Mouse (Mus musculus) limb, embryonic 10.5 days (tissue): Measurements from ENCODE around the gene Neurl2. TPM values are rescaled to one million over a fixed set of nuclear protein-coding genes. Genes with fewer than 3 reads are reported as not detected.

Experiments used
- DNase-seq: peaks from one replicate; pipeline ENCODE4 v3.0.0-alpha.2; 2017; ENCODE audit warnings: low spot score
- H3K27ac ChIP-seq: fragments of 300-500 bp; sonication (generic); 2 replicates; pipeline ENCODE4 v1.5.1; 2016; ENCODE audit warnings: mild to moderate bottlenecking
- H3K27me3 ChIP-seq: fragments of 300-500 bp; sonication (generic); 2 replicates; pipeline ENCODE4 v1.6.1; 2016; ENCODE audit warnings: low read depth, mild to moderate bottlenecking; ENCODE audit not compliant: poor library complexity, severe bottlenecking
- H3K36me3 ChIP-seq: fragments of 300-500 bp; sonication (generic); 2 replicates; pipeline ENCODE4 v1.6.1; 2016; ENCODE audit warnings: mild to moderate bottlenecking, moderate library complexity
- H3K4me1 ChIP-seq: fragments of 300-500 bp; sonication (generic); 2 replicates; pipeline ENCODE4 v1.6.1; 2016
- H3K4me3 ChIP-seq: fragments of 300-500 bp; sonication (generic); 2 replicates; pipeline ENCODE4 v1.5.1; 2016; ENCODE audit warnings: mild to moderate bottlenecking, moderate library complexity
- H3K9me3 ChIP-seq: fragments of 300-500 bp; sonication (generic); replicated peaks from 2 replicates; pipeline ENCODE4 v1.6.1; 2016; ENCODE audit warnings: mild to moderate bottlenecking
- WGBS: fragments of 180-500 bp; shearing (Covaris S2); methylation state at CpG from one replicate; pipeline ENCODE4 v1.1.7; 2016; 5-methylcytosine and 5-hydroxymethylcytosine counted together
- polyA plus RNA-seq: library from polyadenylated mRNA; unstranded; fragments of >200 nt; fragmentation: Nextera tagmentation; extraction: Ambion mirVana; gene quantifications from 2 replicates; pipeline ENCODE4 v1.2.1, GENCODE M21; 2016

Neurl2 gene
- polyA plus RNA-seq, 1 experiment from 2014 or later: 6.9 TPM

- peak within 1 kb of the TSS; percentile 73 for H3K4me3 ChIP-seq
- under 1% methylated on average over 85 of the region's 89 CpGs for WGBS
- H3K9me3 ChIP-seq: no peaks in the 10 kb centered on the region
- peak within 1 kb of the TSS; percentile 83 for H3K27ac ChIP-seq
- peaks cover 20% of the 10 kb centered on the region for H3K4me1 ChIP-seq
- peaks cover 20% of the 10 kb centered on the region for H3K36me3 ChIP-seq
- peak; percentile 92 for DNase-seq
- no peaks in the 10 kb centered on the region for H3K27me3 ChIP-seq
These were observed 47.5 kb downstream of the Neurl2 start, which contains the start of gene Snx21 for GRCm38 (mm10) chr2:164785481-164786387. Gene Snx21 (plus strand): TSS chr2:164785823.

- DNase-seq: no peak
- WGBS: 17% methylated on average over 7 of the region's 7 CpGs
- Histone ChIP-seq H3K9me3 (no peaks in the 10 kb centered on the region), H3K27me3 (no peaks in the 10 kb centered on the region), H3K27ac (peak overlapping the region; percentile 83), H3K4me3 (peak overlapping the region; percentile 73), H3K4me1 (peaks cover 20% of the 10 kb centered on the region), H3K36me3 (peaks cover 12% of the 10 kb centered on the region)
These were observed 48.3 kb downstream of the Neurl2 start for GRCm38 (mm10) chr2:164784869-164785420.

- no peaks in the 10 kb centered on the region for H3K9me3 ChIP-seq
- DNase-seq: no peak
- H3K4me1 ChIP-seq: peaks cover 20% of the 10 kb centered on the region
- H3K27ac ChIP-seq: no peak overlapping the region
- H3K4me3 ChIP-seq: no peak overlapping the region
- 73% methylated on average over 7 of the region's 7 CpGs for WGBS
- no peaks in the 10 kb centered on the region for H3K27me3 ChIP-seq
- 0 out of 2 replicates have a peak, but pooled peaks cover 6% of the 10 kb centered on the region for H3K36me3 ChIP-seq
These were observed 49.2 kb downstream of the Neurl2 start for GRCm38 (mm10) chr2:164783926-164784581.

GRCm38 (mm10) chr2:164781876-164782275 lies 51.4 kb downstream of the Neurl2 start:
- Histone ChIP-seq H3K27me3 (peaks cover 6% of the 10 kb centered on the region; the same call in 1 of the 2 replicates), H3K27ac (no peak overlapping the region), H3K9me3 (no peaks in the 10 kb centered on the region), H3K36me3 (no peaks in the 10 kb centered on the region), H3K4me3 (no peak overlapping the region), H3K4me1 (peaks cover 18% of the 10 kb centered on the region)
- 69% methylated on average over 4 of the region's 4 CpGs for WGBS
- DNase-seq: no peak

Other genes with a start within 250 kb of the Neurl2 start
- gene Wfdc6a, start 248.0 kb downstream of the Neurl2 start, polyA plus RNA-seq: not detected in 2 replicates
- not detected in 2 replicates for gene Eppin, start 239.9 kb downstream of the Neurl2 start, polyA plus RNA-seq
- gene Wfdc6b, start 219.9 kb downstream of the Neurl2 start, polyA plus RNA-seq: not detected in 2 replicates
- not detected in 2 replicates for gene Wfdc8, start 219.8 kb downstream of the Neurl2 start, polyA plus RNA-seq
- gene Wfdc16, start 194.7 kb downstream of the Neurl2 start, polyA plus RNA-seq: not detected in 2 replicates
- not detected in 2 replicates for gene Wfdc10, start 177.4 kb downstream of the Neurl2 start, polyA plus RNA-seq
- not detected in 2 replicates for gene Wfdc9, start 176.9 kb downstream of the Neurl2 start, polyA plus RNA-seq
- not detected in 2 replicates for gene Wfdc11, start 159.4 kb downstream of the Neurl2 start, polyA plus RNA-seq
- not detected in 2 replicates for gene Wfdc13, start 148.3 kb downstream of the Neurl2 start, polyA plus RNA-seq
- not detected in 2 replicates for gene Spint4, start 135.0 kb downstream of the Neurl2 start, polyA plus RNA-seq
- gene Spint5, start 118.2 kb downstream of the Neurl2 start, polyA plus RNA-seq: not detected in 2 replicates
- gene Wfdc3, start 87.5 kb downstream of the Neurl2 start, polyA plus RNA-seq: 0.95 and 0.98 TPM in 2 replicates
- gene Dnttip1, start 87.5 kb downstream of the Neurl2 start, polyA plus RNA-seq: 93.1 and 93.2 TPM in 2 replicates
- gene Ube2c, start 63.6 kb downstream of the Neurl2 start, polyA plus RNA-seq: 607 and 617 TPM in 2 replicates
- gene Tnnc2, start 53.5 kb downstream of the Neurl2 start, polyA plus RNA-seq: 0.79 and 1.3 TPM in 2 replicates
- 9.0 and 12.2 TPM in 2 replicates for gene Snx21, start 47.6 kb downstream of the Neurl2 start, polyA plus RNA-seq
- 14.7 and 18.4 TPM in 2 replicates for gene Acot8, start 28.6 kb downstream of the Neurl2 start, polyA plus RNA-seq
- 9.1 and 9.9 TPM in 2 replicates for gene Zswim3, start 28.4 kb downstream of the Neurl2 start, polyA plus RNA-seq
- 24.3 and 24.6 TPM in 2 replicates for gene Zswim1, start 10.8 kb downstream of the Neurl2 start, polyA plus RNA-seq
- gene Spata25, start 4.9 kb downstream of the Neurl2 start, polyA plus RNA-seq: 0.36 TPM in 1 of 2 replicates, not detected in the other
- gene Ctsa, start 583 bp downstream of the Neurl2 start, polyA plus RNA-seq: 93.0 and 105 TPM in 2 replicates
- 20.2 and 24.9 TPM in 2 replicates for gene Pltp, start 24.3 kb upstream of the Neurl2 start, polyA plus RNA-seq
- 73.7 and 86.7 TPM in 2 replicates for gene Pcif1, start 45.8 kb upstream of the Neurl2 start, polyA plus RNA-seq
- gene Zfp335, start 78.3 kb upstream of the Neurl2 start, polyA plus RNA-seq: 18.0 and 21.3 TPM in 2 replicates
- gene Mmp9, start 107.3 kb upstream of the Neurl2 start, polyA plus RNA-seq: 0.31 and 0.33 TPM in 2 replicates
- 0.83 and 1.0 TPM in 2 replicates for gene Slc12a5, start 127.3 kb upstream of the Neurl2 start, polyA plus RNA-seq
- 92.9 and 105 TPM in 2 replicates for gene Ncoa5, start 201.4 kb upstream of the Neurl2 start, polyA plus RNA-seq
- gene Cd40, start 222.2 kb upstream of the Neurl2 start, polyA plus RNA-seq: 10.5 and 11.5 TPM in 2 replicates